ENCODE assay signal across 8 mouse cellular contexts in genomic region chr10:80164998-80165344, GRCm38 (mm10). TPM values are rescaled to one million over a fixed set of nuclear protein-coding genes. Genes with fewer than 3 reads are reported as not detected.
DNase-seq lines count a peak whose midpoint lies in the region; ATAC-seq and TF ChIP-seq lines count a peak whose summit lies in the region.

No protein-coding gene starts in this region.

- peak; percentile 88 to 91 for DNase-seq in CD8-positive naive resting alpha-beta T cell, adult 2 months (ENCODE audit: low read depth in 2 of 2, low spot score in 2 of 2)
- DNase-seq in c-Kit-positive CD71-positive TER-119-positive erythroid progenitor cells, embryonic 14.5 days (ENCODE audit: low spot score), result peak; percentile 95
- DNase-seq in heart, postnatal 0 days (ENCODE audit: low spot score), result peak; percentile 96
- DNase-seq in kidney, postnatal 4 days, result peak; percentile 99
- peak; percentile 97 for DNase-seq in stomach, postnatal 0 days (ENCODE audit: low spot score)

- TF ChIP-seq EP300 in heart, postnatal 0 days (IDR thresholded peaks at IDR 0.05; ENCODE audit: low read depth), result no peak; the same call in 1 of the 2 replicates
- no peak for TF ChIP-seq EP300 in stomach, postnatal 0 days (optimal IDR thresholded peaks at IDR 0.05)

- peak overlapping the region; percentile 75 for H3K27ac ChIP-seq in forebrain, embryonic 12.5 days
- peak overlapping the region; percentile 85 for H3K27ac ChIP-seq in heart, postnatal 0 days (ENCODE audit: low read depth)
- H3K27ac ChIP-seq in liver, embryonic 16.5 days (ENCODE audit: low read length), result peak overlapping the region; percentile 67; the same call in 1 of the 2 replicates
- peak overlapping the region; percentile 67; the same call in 1 of the 2 replicates for H3K27ac ChIP-seq in neural tube, embryonic 12.5 days
- peak overlapping the region; percentile 82 for H3K27ac ChIP-seq in stomach, postnatal 0 days (replicated peaks)

- peak; percentile 39 for ATAC-seq in forebrain, embryonic 12.5 days (ENCODE audit: low FRiP score)
- peak; percentile 34 for ATAC-seq in heart, postnatal 0 days (ENCODE audit: insufficient read depth, low read depth)
- peak; percentile 31 for ATAC-seq in liver, embryonic 16.5 days (ENCODE audit: low read depth)
- ATAC-seq in neural tube, embryonic 12.5 days (ENCODE audit: low FRiP score, low read depth), result peak; percentile 54
- ATAC-seq in stomach, postnatal 0 days (ENCODE audit: low FRiP score, low TSS enrichment), result peak; percentile 29

- WGBS in forebrain, embryonic 12.5 days, result under 1% methylated on average over 17 of the region's 17 CpGs
- WGBS in heart, postnatal 0 days, result under 1% methylated on average over 17 of the region's 17 CpGs
- WGBS in liver, embryonic 16.5 days (ENCODE audit: insufficient replicate concordance), result under 1% methylated on average over 17 of the region's 17 CpGs
- WGBS in neural tube, embryonic 12.5 days, result under 1% methylated on average over 17 of the region's 17 CpGs
- under 1% methylated on average over 17 of the region's 17 CpGs for WGBS in stomach, postnatal 0 days

- H3K9ac ChIP-seq in forebrain, embryonic 12.5 days, result peak overlapping the region; percentile 62
- H3K9ac ChIP-seq in heart, postnatal 0 days (replicated peaks; ENCODE audit: low read depth, low read length), result peak overlapping the region; percentile 56
- H3K9ac ChIP-seq in liver, embryonic 16.5 days (ENCODE audit: low read depth, low read length), result peak overlapping the region; percentile 67
- peak overlapping the region; percentile 64 for H3K9ac ChIP-seq in neural tube, embryonic 12.5 days
- H3K9ac ChIP-seq in stomach, postnatal 0 days (ENCODE audit: low read length), result peak overlapping the region; percentile 62

- no peaks in the 10 kb centered on the region for H3K9me3 ChIP-seq in forebrain, embryonic 12.5 days
- H3K9me3 ChIP-seq in heart, postnatal 0 days (replicated peaks; ENCODE audit: control insufficient read depth, low read length), result no peaks in the 10 kb centered on the region
- no peaks in the 10 kb centered on the region for H3K9me3 ChIP-seq in liver, embryonic 16.5 days (replicated peaks; ENCODE audit: control insufficient read depth, low read length)
- H3K9me3 ChIP-seq in neural tube, embryonic 12.5 days, result no peaks in the 10 kb centered on the region
- H3K9me3 ChIP-seq in stomach, postnatal 0 days (ENCODE audit: control insufficient read depth, low read length), result no peaks in the 10 kb centered on the region

- H3K36me3 ChIP-seq in forebrain, embryonic 12.5 days (replicated peaks), result peaks cover 3% of the 10 kb centered on the region
- H3K36me3 ChIP-seq in heart, postnatal 0 days (replicated peaks; ENCODE audit: control insufficient read depth, insufficient read depth, low read length), result peaks cover 4% of the 10 kb centered on the region
- H3K36me3 ChIP-seq in liver, embryonic 16.5 days (ENCODE audit: control insufficient read depth, insufficient read depth), result peaks cover 4% of the 10 kb centered on the region
- H3K36me3 ChIP-seq in neural tube, embryonic 12.5 days, result peaks cover 9% of the 10 kb centered on the region
- H3K36me3 ChIP-seq in stomach, postnatal 0 days (ENCODE audit: control insufficient read depth, insufficient read depth, low read length), result peaks cover 2% of the 10 kb centered on the region; the same call in 1 of the 2 replicates

- H3K4me2 ChIP-seq in forebrain, embryonic 12.5 days, result peak overlapping the region; percentile 74
- H3K4me2 ChIP-seq in heart, postnatal 0 days (ENCODE audit: low read depth, low read length), result peak overlapping the region; percentile 87
- peak overlapping the region; percentile 96 for H3K4me2 ChIP-seq in liver, embryonic 16.5 days (ENCODE audit: low read depth, low read length)
- peak overlapping the region; percentile 80 for H3K4me2 ChIP-seq in neural tube, embryonic 12.5 days (replicated peaks)
- peak overlapping the region; percentile 89 for H3K4me2 ChIP-seq in stomach, postnatal 0 days (replicated peaks; ENCODE audit: low read depth)

- H3K4me1 ChIP-seq in forebrain, embryonic 12.5 days, result peaks cover 66% of the 10 kb centered on the region
- H3K4me1 ChIP-seq in heart, postnatal 0 days (ENCODE audit: control insufficient read depth, insufficient read depth), result peaks cover 57% of the 10 kb centered on the region
- H3K4me1 ChIP-seq in liver, embryonic 16.5 days (ENCODE audit: control insufficient read depth, low read depth, low read length), result peaks cover 78% of the 10 kb centered on the region
- peaks cover 60% of the 10 kb centered on the region for H3K4me1 ChIP-seq in neural tube, embryonic 12.5 days
- H3K4me1 ChIP-seq in stomach, postnatal 0 days (replicated peaks; ENCODE audit: control insufficient read depth, insufficient read depth), result peaks cover 17% of the 10 kb centered on the region

- H3K27me3 ChIP-seq in forebrain, embryonic 12.5 days, result peaks cover 17% of the 10 kb centered on the region
- no peaks in the 10 kb centered on the region for H3K27me3 ChIP-seq in heart, postnatal 0 days (ENCODE audit: control insufficient read depth, insufficient read depth, low read length)
- no peaks in the 10 kb centered on the region for H3K27me3 ChIP-seq in liver, embryonic 16.5 days (ENCODE audit: control insufficient read depth, insufficient read depth, low read depth, low read length)
- 0 out of 2 replicates have a peak, but pooled peaks cover 7% of the 10 kb centered on the region for H3K27me3 ChIP-seq in neural tube, embryonic 12.5 days (replicated peaks)
- no peaks in the 10 kb centered on the region for H3K27me3 ChIP-seq in stomach, postnatal 0 days (ENCODE audit: control insufficient read depth, insufficient read depth, low read length)

- peak overlapping the region; percentile 39 for H3K4me3 ChIP-seq in forebrain, embryonic 12.5 days (replicated peaks)
- H3K4me3 ChIP-seq in heart, postnatal 0 days (ENCODE audit: low read depth, low read length), result peak overlapping the region; percentile 45
- H3K4me3 ChIP-seq in liver, embryonic 16.5 days (ENCODE audit: low read depth, low read length), result peak overlapping the region; percentile 62
- H3K4me3 ChIP-seq in neural tube, embryonic 12.5 days, result peak overlapping the region; percentile 36
- peak overlapping the region; percentile 41 for H3K4me3 ChIP-seq in stomach, postnatal 0 days (ENCODE audit: low read depth, low read length)

- peak; percentile 100 for TF ChIP-seq CTCF in heart, postnatal 0 days (IDR thresholded peaks at IDR 0.05; ENCODE audit: low read depth)
- peak; percentile 100 for TF ChIP-seq CTCF in stomach, postnatal 0 days (IDR thresholded peaks at IDR 0.05; ENCODE audit: low read depth)

RNA-seq across cellular contexts. Expression of gene Cirbp, which starts 0.8 kb away (rescaled TPM):
- 224 and 240 TPM in 2 replicates for polyA plus RNA-seq in forebrain, embryonic 12.5 days (2016; fragmentation: Nextera tagmentation; extraction: Ambion mirVana)
- 121 and 163 TPM in 2 replicates for total RNA-seq in heart, postnatal 0 days (2014; rRNA removed; ENCODE audit: low replicate concordance)
- 208 and 330 TPM in 2 replicates for polyA plus RNA-seq in heart, postnatal 0 days (2015; fragmentation: Nextera tagmentation; extraction: Ambion mirVana)
- 13.8 and 14.2 TPM in 2 replicates for polyA plus RNA-seq in liver, embryonic 16.5 days (2015; fragmentation: Nextera tagmentation; extraction: Ambion mirVana)
- polyA plus RNA-seq in neural tube, embryonic 12.5 days (2016; fragmentation: Nextera tagmentation; extraction: Ambion mirVana), result 262 and 273 TPM in 2 replicates
- 237 and 244 TPM in 2 replicates for polyA plus RNA-seq in stomach, postnatal 0 days (2015; fragmentation: Nextera tagmentation; extraction: Ambion mirVana)

RNA-seq across cellular contexts. Expression of gene 1600002K03Rik, which starts 7.8 kb away (rescaled TPM):
- 11.1 and 11.6 TPM in 2 replicates for polyA plus RNA-seq in forebrain, embryonic 12.5 days (2016; fragmentation: Nextera tagmentation; extraction: Ambion mirVana)
- 0.66 and 8.9 TPM in 2 replicates for total RNA-seq in heart, postnatal 0 days (2014; rRNA removed; ENCODE audit: low replicate concordance)
- polyA plus RNA-seq in heart, postnatal 0 days (2015; fragmentation: Nextera tagmentation; extraction: Ambion mirVana), result 4.6 and 5.7 TPM in 2 replicates
- 8.4 and 8.7 TPM in 2 replicates for polyA plus RNA-seq in liver, embryonic 16.5 days (2015; fragmentation: Nextera tagmentation; extraction: Ambion mirVana)
- 14.9 and 15.7 TPM in 2 replicates for polyA plus RNA-seq in neural tube, embryonic 12.5 days (2016; fragmentation: Nextera tagmentation; extraction: Ambion mirVana)
- 13.9 and 14.1 TPM in 2 replicates for polyA plus RNA-seq in stomach, postnatal 0 days (2015; fragmentation: Nextera tagmentation; extraction: Ambion mirVana)

RNA-seq across cellular contexts. Expression of gene Efna2, which starts 14.3 kb away (rescaled TPM):
- 36.4 and 48.9 TPM in 2 replicates for polyA plus RNA-seq in forebrain, embryonic 12.5 days (2016; fragmentation: Nextera tagmentation; extraction: Ambion mirVana)
- 2.4 and 3.0 TPM in 2 replicates for total RNA-seq in heart, postnatal 0 days (2014; rRNA removed; ENCODE audit: low replicate concordance)
- 3.3 and 3.7 TPM in 2 replicates for polyA plus RNA-seq in heart, postnatal 0 days (2015; fragmentation: Nextera tagmentation; extraction: Ambion mirVana)
- polyA plus RNA-seq in liver, embryonic 16.5 days (2015; fragmentation: Nextera tagmentation; extraction: Ambion mirVana), result 0.47 and 0.53 TPM in 2 replicates
- 47.9 and 48.0 TPM in 2 replicates for polyA plus RNA-seq in neural tube, embryonic 12.5 days (2016; fragmentation: Nextera tagmentation; extraction: Ambion mirVana)
- 6.5 and 7.2 TPM in 2 replicates for polyA plus RNA-seq in stomach, postnatal 0 days (2015; fragmentation: Nextera tagmentation; extraction: Ambion mirVana)

RNA-seq across cellular contexts. Expression of gene Midn, which starts 16.9 kb away (rescaled TPM):
- 45.0 and 50.3 TPM in 2 replicates for polyA plus RNA-seq in forebrain, embryonic 12.5 days (2016; fragmentation: Nextera tagmentation; extraction: Ambion mirVana)
- 100 and 122 TPM in 2 replicates for total RNA-seq in heart, postnatal 0 days (2014; rRNA removed; ENCODE audit: low replicate concordance)
- polyA plus RNA-seq in heart, postnatal 0 days (2015; fragmentation: Nextera tagmentation; extraction: Ambion mirVana), result 12.4 and 15.8 TPM in 2 replicates
- 2.3 and 2.6 TPM in 2 replicates for polyA plus RNA-seq in liver, embryonic 16.5 days (2015; fragmentation: Nextera tagmentation; extraction: Ambion mirVana)
- polyA plus RNA-seq in neural tube, embryonic 12.5 days (2016; fragmentation: Nextera tagmentation; extraction: Ambion mirVana), result 40.8 and 45.1 TPM in 2 replicates
- 8.5 and 9.6 TPM in 2 replicates for polyA plus RNA-seq in stomach, postnatal 0 days (2015; fragmentation: Nextera tagmentation; extraction: Ambion mirVana)

RNA-seq across cellular contexts. Expression of gene Cbarp, which starts 24.3 kb away (rescaled TPM):
- 13.2 and 13.8 TPM in 2 replicates for polyA plus RNA-seq in forebrain, embryonic 12.5 days (2016; fragmentation: Nextera tagmentation; extraction: Ambion mirVana)
- 2.8 and 5.9 TPM in 2 replicates for total RNA-seq in heart, postnatal 0 days (2014; rRNA removed; ENCODE audit: low replicate concordance)
- polyA plus RNA-seq in heart, postnatal 0 days (2015; fragmentation: Nextera tagmentation; extraction: Ambion mirVana), result 1.0 and 1.1 TPM in 2 replicates
- polyA plus RNA-seq in liver, embryonic 16.5 days (2015; fragmentation: Nextera tagmentation; extraction: Ambion mirVana), result 0.44 and 0.65 TPM in 2 replicates
- 26.5 and 27.3 TPM in 2 replicates for polyA plus RNA-seq in neural tube, embryonic 12.5 days (2016; fragmentation: Nextera tagmentation; extraction: Ambion mirVana)
- 4.2 and 4.3 TPM in 2 replicates for polyA plus RNA-seq in stomach, postnatal 0 days (2015; fragmentation: Nextera tagmentation; extraction: Ambion mirVana)

Comparison
In these comparisons a context has a peak if more than half of its experiments do, and no peak if none do; other contexts are left out.
1. Peak in every context shown above with its lines: DNase-seq, ATAC-seq, H3K4me3 ChIP-seq and H3K27ac ChIP-seq.
2. RNA of gene Cirbp, which starts 0.8 kb away (polyA plus RNA-seq): 208 to 330 TPM in heart, postnatal 0 days, 262 to 273 TPM in neural tube, embryonic 12.5 days, 224 to 240 TPM in forebrain, embryonic 12.5 days and 237 to 244 TPM in stomach, postnatal 0 days; 13.8 to 14.2 TPM in liver, embryonic 16.5 days; every median in the first group is over 10 times any median in the second.